Mouse (Mus musculus): ENCODE measurements around the gene Kif5c.

GRCm38 (mm10) chr2:49757616-49758015 is 138.5 kb downstream of the Kif5c start:
- TF ChIP-seq CTCF (IDR thresholded peaks at IDR 0.05; ENCODE audit: borderline replicate concordance, insufficient read depth, low read length) (no peak), POLR2A (IDR thresholded peaks at IDR 0.05; ENCODE audit: low read depth, low read length) (no peak)
